19 mouse cellular contexts compared by ENCODE assay signal in the genomic region with DNA sequence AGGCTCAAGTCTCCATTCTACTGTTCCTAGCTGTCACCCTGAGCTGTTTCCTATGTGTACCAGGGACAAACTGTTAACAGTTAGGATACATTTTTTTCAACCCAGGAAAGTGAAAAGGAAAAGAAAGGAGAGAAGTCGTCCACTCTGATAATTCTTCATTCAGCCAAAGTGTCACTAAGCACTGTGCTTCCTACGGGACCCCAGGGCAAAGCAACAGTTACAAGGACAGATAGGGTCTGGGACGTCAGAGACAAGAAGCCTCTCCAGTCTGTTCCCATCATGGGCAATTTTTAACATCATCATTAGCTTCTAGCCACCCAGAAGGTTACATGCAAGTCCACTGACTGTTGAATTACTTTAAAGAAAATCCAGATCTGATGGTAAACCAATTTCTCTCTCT.
A peak's percentile ranks its signal among the peaks of the same experiment; 100 is the strongest.
DNase-seq lines count a peak whose midpoint lies in the region; ATAC-seq and TF ChIP-seq lines count a peak whose summit lies in the region.
"Had no signal": no experiment of that assay in that cellular context is flagged by ENCODE, and none has a peak within 500 bp of the region (broad histone marks: within the 10 kb centered on the region; RNA-seq: fewer than 3 reads in every experiment).

No protein-coding gene starts in this region.

- no peak overlapping the region for H3K4me3 ChIP-seq in heart, postnatal 0 days (ENCODE audit: low read depth, low read length)
- no peak overlapping the region for H3K4me3 ChIP-seq in heart, embryonic 12.5 days
- no peak overlapping the region for H3K4me3 ChIP-seq in liver, postnatal 0 days (ENCODE audit: low read depth, low read length)
- no peak overlapping the region for H3K4me3 ChIP-seq in liver, embryonic 12.5 days
- no peak overlapping the region for H3K4me3 ChIP-seq in brown adipose tissue, adult 24 weeks (ENCODE audit: insufficient read depth, low read depth, low read length)
- H3K4me3 ChIP-seq: embryonic facial prominence, embryonic 15.5 days; erythroblast, embryonic 14.5 days; forebrain, embryonic 10.5 days; hindbrain, embryonic 10.5 days; intestine, embryonic 15.5 days had no signal

- no peak for TF ChIP-seq EP300 in heart, postnatal 0 days (IDR thresholded peaks at IDR 0.05; ENCODE audit: low read depth)
- no peak for TF ChIP-seq EP300 in liver, postnatal 0 days (IDR thresholded peaks at IDR 0.05; ENCODE audit: low read depth)

- 51% methylated on average over 3 of the region's 3 CpGs for WGBS in heart, postnatal 0 days
- 61% methylated on average over 3 of the region's 3 CpGs for WGBS in heart, embryonic 12.5 days
- WGBS in liver, postnatal 0 days (ENCODE audit: insufficient replicate concordance) = 65% methylated on average over 3 of the region's 3 CpGs
- WGBS in liver, embryonic 12.5 days (ENCODE audit: insufficient replicate concordance) = 47% methylated on average over 3 of the region's 3 CpGs

- H3K27me3 ChIP-seq in heart, postnatal 0 days (ENCODE audit: control insufficient read depth, insufficient read depth, low read length) = no peaks in the 10 kb centered on the region
- H3K27me3 ChIP-seq in heart, embryonic 12.5 days (replicated peaks) = no peaks in the 10 kb centered on the region
- H3K27me3 ChIP-seq in liver, postnatal 0 days (ENCODE audit: insufficient read depth, low read length) = no peaks in the 10 kb centered on the region
- H3K27me3 ChIP-seq in liver, embryonic 12.5 days (replicated peaks) = peaks cover 10% of the 10 kb centered on the region; the same call in 1 of the 2 replicates
- H3K27me3 ChIP-seq: embryonic facial prominence, embryonic 15.5 days; intestine, embryonic 15.5 days had no signal

- no peak for ATAC-seq in heart, postnatal 0 days (ENCODE audit: insufficient read depth, low read depth)
- ATAC-seq in heart, embryonic 12.5 days (ENCODE audit: insufficient number of reproducible peaks, low FRiP score) = no peak
- ATAC-seq in liver, postnatal 0 days = no peak
- no peak for ATAC-seq in liver, embryonic 12.5 days
- ATAC-seq: forebrain, embryonic 14.5 days had no signal

- peak overlapping the region; percentile 98 for H3K27ac ChIP-seq in heart, postnatal 0 days (ENCODE audit: low read depth)
- no peak overlapping the region for H3K27ac ChIP-seq in heart, embryonic 12.5 days (ENCODE audit: poor library complexity, severe bottlenecking)
- H3K27ac ChIP-seq in liver, postnatal 0 days (ENCODE audit: low read depth) = 0 out of 2 replicates have a peak overlapping the region, but pooled peaks have one; percentile 45
- no peak overlapping the region for H3K27ac ChIP-seq in liver, embryonic 12.5 days
- peak overlapping the region; percentile 57 for H3K27ac ChIP-seq in brown adipose tissue, adult 24 weeks (replicated peaks; ENCODE audit: low read depth, low read length)
- H3K27ac ChIP-seq: forebrain, embryonic 10.5 days; hindbrain, embryonic 14.5 days had no signal

- intact Hi-C loops in heart, postnatal 10 days (cut with DNase I) = loop anchor here (5.0 to 10.0 kb wide), 2 partner anchors 77 to 260 kb away; a partner anchor contains a TSS

- H3K9me3 ChIP-seq in heart, postnatal 0 days (replicated peaks; ENCODE audit: control insufficient read depth, low read length) = no peaks in the 10 kb centered on the region
- no peaks in the 10 kb centered on the region for H3K9me3 ChIP-seq in heart, embryonic 12.5 days (replicated peaks)
- no peaks in the 10 kb centered on the region for H3K9me3 ChIP-seq in liver, postnatal 0 days (ENCODE audit: low read length)
- H3K9me3 ChIP-seq in liver, embryonic 12.5 days (replicated peaks) = no peaks in the 10 kb centered on the region
- H3K9me3 ChIP-seq: embryonic facial prominence, embryonic 15.5 days; forebrain, embryonic 10.5 days; hindbrain, embryonic 10.5 days; intestine, embryonic 15.5 days had no signal

- TF ChIP-seq CTCF in heart, postnatal 0 days (IDR thresholded peaks at IDR 0.05; ENCODE audit: low read depth) = no peak
- TF ChIP-seq CTCF in liver, postnatal 0 days (IDR thresholded peaks at IDR 0.05; ENCODE audit: low read depth) = no peak

- H3K4me2 ChIP-seq in heart, postnatal 0 days (ENCODE audit: low read depth, low read length) = no peak overlapping the region
- no peak overlapping the region for H3K4me2 ChIP-seq in heart, embryonic 12.5 days
- H3K4me2 ChIP-seq in liver, postnatal 0 days (ENCODE audit: low read depth, low read length) = no peak overlapping the region
- H3K4me2 ChIP-seq in liver, embryonic 12.5 days = no peak overlapping the region
- H3K4me2 ChIP-seq: embryonic facial prominence, embryonic 15.5 days; hindbrain, embryonic 14.5 days; intestine, embryonic 15.5 days had no signal

- H3K4me1 ChIP-seq in heart, postnatal 0 days (ENCODE audit: control insufficient read depth, insufficient read depth) = peaks cover 61% of the 10 kb centered on the region
- H3K4me1 ChIP-seq in heart, embryonic 12.5 days (replicated peaks) = peaks cover 42% of the 10 kb centered on the region
- peaks cover 23% of the 10 kb centered on the region for H3K4me1 ChIP-seq in liver, postnatal 0 days (ENCODE audit: insufficient read depth)
- H3K4me1 ChIP-seq in liver, embryonic 12.5 days = peaks cover 18% of the 10 kb centered on the region
- peaks cover 47% of the 10 kb centered on the region for H3K4me1 ChIP-seq in brown adipose tissue, adult 24 weeks (ENCODE audit: control insufficient read depth, insufficient read depth, insufficient read length, low read length)

- peak; percentile 90 for DNase-seq in heart, adult 11 months
- DNase-seq in heart, postnatal 10 days = no peak
- DNase-seq in heart, postnatal 0 days (ENCODE audit: low spot score) = no peak
- no peak for DNase-seq in liver, postnatal 0 days
- DNase-seq in cerebellum, adult 8-10 months = no peak
- DNase-seq: adrenal gland, postnatal 14 days; cerebellum, adult 18-20 months; cerebellum, postnatal 10 days; embryo, embryonic 11 days had no signal

- H3K36me3 ChIP-seq in heart, postnatal 0 days (replicated peaks; ENCODE audit: control insufficient read depth, insufficient read depth, low read length) = no peaks in the 10 kb centered on the region
- H3K36me3 ChIP-seq in heart, embryonic 12.5 days = no peaks in the 10 kb centered on the region
- H3K36me3 ChIP-seq in liver, postnatal 0 days (replicated peaks; ENCODE audit: insufficient read depth, low read length) = peaks cover 3% of the 10 kb centered on the region; the same call in 1 of the 2 replicates
- no peaks in the 10 kb centered on the region for H3K36me3 ChIP-seq in liver, embryonic 12.5 days
- H3K36me3 ChIP-seq: embryonic facial prominence, embryonic 15.5 days; intestine, embryonic 15.5 days had no signal

- H3K9ac ChIP-seq in heart, postnatal 0 days (replicated peaks; ENCODE audit: low read depth, low read length) = peak overlapping the region; percentile 40; the same call in 1 of the 2 replicates
- H3K9ac ChIP-seq in heart, embryonic 12.5 days = no peak overlapping the region
- H3K9ac ChIP-seq in liver, postnatal 0 days (replicated peaks) = no peak overlapping the region
- H3K9ac ChIP-seq in liver, embryonic 12.5 days = no peak overlapping the region
- H3K9ac ChIP-seq: embryonic facial prominence, embryonic 15.5 days; hindbrain, embryonic 14.5 days; intestine, embryonic 15.5 days had no signal

Comparison
In these comparisons a context has a peak if more than half of its experiments do, and no peak if none do; other contexts are left out.
1. H3K27ac ChIP-seq: peak in heart, postnatal 0 days (single experiment), liver, postnatal 0 days (single experiment) and brown adipose tissue, adult 24 weeks (single experiment); none in heart, embryonic 12.5 days (single experiment) and liver, embryonic 12.5 days (single experiment).